Mouse (Mus musculus) neutrophil, adult 5-6 weeks (primary cell): ENCODE data around the gene Plekho2. TPM values are rescaled to one million over a fixed set of nuclear protein-coding genes. Genes with fewer than 3 reads are reported as not detected.

ENCODE experiments used
- ATAC-seq: fragments of 151-379, 151-347 bp; 2 replicates; pipeline ENCODE4 v1.8.0; 2017; ENCODE audit warnings: mild to moderate bottlenecking, moderate TSS enrichment; ENCODE audit not compliant: insufficient number of reproducible peaks, poor library complexity, low FRiP score, severe bottlenecking; ENCODE audit errors: extremely low read depth
- total RNA-seq: library from RNA; stranded (forward); fragments of 200-1000 nt; gene quantifications from 2 replicates; pipeline ENCODE4 v1.2.3, GENCODE M21; 2017

The Plekho2 gene
- total RNA-seq, 1 experiment from 2014 or later = 108 TPM

- peak; percentile 51 for ATAC-seq
These were observed 18.8 kb downstream of the Plekho2 start for GRCm38 (mm10) chr9:65561016-65561415.

GRCm38 (mm10) chr9:65558806-65559205 lies 21.0 kb downstream of the Plekho2 start:
- no peak for ATAC-seq

- no peak for ATAC-seq
These were observed 22.9 kb downstream of the Plekho2 start for GRCm38 (mm10) chr9:65556979-65557378.

- ATAC-seq = no peak
These were observed 23.5 kb downstream of the Plekho2 start for GRCm38 (mm10) chr9:65556349-65556748.

GRCm38 (mm10) chr9:65555621-65556020 lies 24.2 kb downstream of the Plekho2 start:
- ATAC-seq = no peak

GRCm38 (mm10) chr9:65555001-65555405 lies 24.8 kb downstream of the Plekho2 start:
- ATAC-seq = no peak

- no peak for ATAC-seq
These were observed 27.1 kb downstream of the Plekho2 start for GRCm38 (mm10) chr9:65552711-65553110.

GRCm38 (mm10) chr9:65552141-65552540 lies 27.7 kb downstream of the Plekho2 start:
- no peak for ATAC-seq

- ATAC-seq = peak; percentile 63
These were observed 28.8 kb downstream of the Plekho2 start for GRCm38 (mm10) chr9:65551035-65551434.

GRCm38 (mm10) chr9:65550079-65550831 lies 29.6 kb downstream of the Plekho2 start:
- ATAC-seq = no peak

GRCm38 (mm10) chr9:65549643-65550042 lies 30.2 kb downstream of the Plekho2 start:
- ATAC-seq = no peak

- ATAC-seq = no peak
These were observed 30.7 kb downstream of the Plekho2 start for GRCm38 (mm10) chr9:65549139-65549538.

- ATAC-seq = no peak
These were observed 31.5 kb downstream of the Plekho2 start for GRCm38 (mm10) chr9:65548311-65548710.

GRCm38 (mm10) chr9:65547844-65548243 lies 32.0 kb downstream of the Plekho2 start:
- ATAC-seq = no peak

GRCm38 (mm10) chr9:65547111-65547510 lies 32.7 kb downstream of the Plekho2 start:
- no peak for ATAC-seq

- ATAC-seq = no peak
These were observed 33.5 kb downstream of the Plekho2 start for GRCm38 (mm10) chr9:65546413-65546695.

GRCm38 (mm10) chr9:65545635-65546412 lies 34.0 kb downstream of the Plekho2 start:
- peak; percentile 69 for ATAC-seq

GRCm38 (mm10) chr9:65542111-65542524 lies 37.7 kb downstream of the Plekho2 start:
- ATAC-seq = peak; percentile 36

- peak; percentile 82 for ATAC-seq
These were observed 38.4 kb downstream of the Plekho2 start for GRCm38 (mm10) chr9:65541126-65542068.
